Mouse (Mus musculus) hindbrain, embryonic 15.5 days (tissue): ENCODE results near the gene Gm12258. TPM values are rescaled to one million over a fixed set of nuclear protein-coding genes. Genes with fewer than 3 reads are reported as not detected.
A peak's percentile ranks its signal among the peaks of the same experiment; 100 is the strongest.

Experiments
- ATAC-seq: fragments of 200-750 bp; cut with Nextera tagmentation; 2 replicates; pipeline ENCODE4 v1.8.0; 2017; ENCODE audit warnings: low read depth, moderate number of reproducible peaks, moderate TSS enrichment; ENCODE audit not compliant: low FRiP score
- H3K27ac ChIP-seq: fragments of 300-500 bp; sonication (generic); replicated peaks from 2 replicates; pipeline ENCODE4 v1.5.1; 2015; ENCODE audit warnings: mild to moderate bottlenecking, inconsistent platforms
- H3K27me3 ChIP-seq: fragments of 300-500 bp; sonication (generic); 2 replicates; pipeline ENCODE4 v1.6.1; 2015; ENCODE audit warnings: control low read depth, inconsistent platforms
- H3K36me3 ChIP-seq: fragments of 300-500 bp; sonication (generic); 2 replicates; pipeline ENCODE4 v1.6.1; 2015; ENCODE audit warnings: control low read depth, inconsistent platforms
- H3K4me1 ChIP-seq: fragments of 300-500 bp; sonication (generic); replicated peaks from 2 replicates; pipeline ENCODE4 v1.6.1; 2015; ENCODE audit warnings: control low read depth, inconsistent platforms
- H3K4me2 ChIP-seq: fragments of 300-500 bp; sonication (generic); 2 replicates; pipeline ENCODE4 v1.6.1; 2015; ENCODE audit warnings: moderate library complexity, mild to moderate bottlenecking, inconsistent platforms
- H3K4me3 ChIP-seq: fragments of 300-500 bp; sonication (generic); 2 replicates; pipeline ENCODE4 v1.5.1; 2015; ENCODE audit warnings: mild to moderate bottlenecking, inconsistent platforms
- H3K9ac ChIP-seq: fragments of 300-500 bp; sonication (generic); 2 replicates; pipeline ENCODE4 v1.6.1; 2015; ENCODE audit warnings: inconsistent platforms
- H3K9me3 ChIP-seq: fragments of 300-500 bp; sonication (generic); 2 replicates; pipeline ENCODE4 v1.6.1; 2016; ENCODE audit warnings: control low read depth, inconsistent platforms
- WGBS: fragments of 180-500 bp; shearing (Covaris S2); methylation state at CpG from one replicate; pipeline ENCODE4 v1.1.7; 2015; 5-methylcytosine and 5-hydroxymethylcytosine counted together
- polyA plus RNA-seq: library from polyadenylated mRNA; unstranded; fragments of >200 nt; fragmentation: Nextera tagmentation; extraction: Ambion mirVana; gene quantifications from 2 replicates; pipeline ENCODE4 v1.2.1, GENCODE M21; 2015

The Gm12258 gene
- polyA plus RNA-seq, 1 experiment from 2014 or later = 22.4 TPM

- Histone ChIP-seq H3K4me2 (peak overlapping the region; percentile 90), H3K36me3 (peaks cover 15% of the 10 kb centered on the region), H3K27ac (peak overlapping the region; percentile 87; the same call in 1 of the 2 replicates), H3K4me1 (peaks cover 21% of the 10 kb centered on the region), H3K27me3 (no peaks in the 10 kb centered on the region), H3K9me3 (no peaks in the 10 kb centered on the region), H3K9ac (no peak overlapping the region), H3K4me3 (peak overlapping the region; percentile 73)
- peak; percentile 35; the same call in 1 of the 2 replicates for ATAC-seq
- 3% methylated on average over 8 of the region's 8 CpGs for WGBS
Measured at GRCm38 (mm10) chr11:58904410-58904718, 57.4 kb downstream of the Gm12258 start.

GRCm38 (mm10) chr11:58904838-58905237 is 57.9 kb downstream of the Gm12258 start:
- Histone ChIP-seq H3K27ac (no peak overlapping the region), H3K27me3 (no peaks in the 10 kb centered on the region), H3K4me3 (0 out of 2 replicates have a peak overlapping the region, but pooled peaks have one; percentile 73), H3K4me2 (peak overlapping the region; percentile 90; the same call in 1 of the 2 replicates), H3K36me3 (peaks cover 12% of the 10 kb centered on the region), H3K9me3 (no peaks in the 10 kb centered on the region), H3K4me1 (peaks cover 21% of the 10 kb centered on the region), H3K9ac (no peak overlapping the region)
- ATAC-seq = no peak
- WGBS = 47% methylated on average over 6 of the region's 6 CpGs

Other genes with a start within 250 kb of the Gm12258 start
- not detected in 2 replicates for gene 2210407C18Rik, start 231.1 kb upstream of the Gm12258 start, polyA plus RNA-seq
- not detected in 2 replicates for gene Olfr323, start 216.7 kb upstream of the Gm12258 start, polyA plus RNA-seq
- gene Trim58, start 206.7 kb upstream of the Gm12258 start, polyA plus RNA-seq = 0.10 TPM in 1 of 2 replicates, not detected in the other
- not detected in 2 replicates for gene Olfr322, start 188.4 kb upstream of the Gm12258 start, polyA plus RNA-seq
- gene Olfr320, start 166.1 kb upstream of the Gm12258 start, polyA plus RNA-seq = not detected in 2 replicates
- gene Olfr319, start 148.0 kb upstream of the Gm12258 start, polyA plus RNA-seq = not detected in 2 replicates
- not detected in 2 replicates for gene Olfr318, start 123.1 kb upstream of the Gm12258 start, polyA plus RNA-seq
- gene Olfr317, start 107.9 kb upstream of the Gm12258 start, polyA plus RNA-seq = 0.16 and 0.44 TPM in 2 replicates
- gene Olfr316, start 94.4 kb upstream of the Gm12258 start, polyA plus RNA-seq = 0.05 TPM in 1 of 2 replicates, not detected in the other
- gene Olfr315, start 74.0 kb upstream of the Gm12258 start, polyA plus RNA-seq = not detected in 2 replicates
- not detected in 2 replicates for gene Olfr314, start 64.2 kb upstream of the Gm12258 start, polyA plus RNA-seq
- 9.9 and 10.7 TPM in 2 replicates for gene Fam183b, start 45.2 kb upstream of the Gm12258 start, polyA plus RNA-seq
- gene Olfr313, start 32.2 kb upstream of the Gm12258 start, polyA plus RNA-seq = not detected in 2 replicates
- gene Olfr312, start 17.9 kb upstream of the Gm12258 start, polyA plus RNA-seq = not detected in 2 replicates
- not detected in 2 replicates for gene Olfr311, start 7.9 kb upstream of the Gm12258 start, polyA plus RNA-seq
- gene 2810021J22Rik, start 20.1 kb downstream of the Gm12258 start, polyA plus RNA-seq = 10.0 and 11.8 TPM in 2 replicates
- gene Zfp39, start 57.1 kb downstream of the Gm12258 start, polyA plus RNA-seq = 6.1 and 6.9 TPM in 2 replicates
- gene Btnl10, start 70.8 kb downstream of the Gm12258 start, polyA plus RNA-seq = not detected in 2 replicates
- gene Rnf187, start 91.8 kb downstream of the Gm12258 start, polyA plus RNA-seq = 603 and 674 TPM in 2 replicates
- 230 and 238 TPM in 2 replicates for gene Hist3h2ba, start 101.8 kb downstream of the Gm12258 start, polyA plus RNA-seq
- 96.0 and 96.7 TPM in 2 replicates for gene Hist3h2a, start 107.5 kb downstream of the Gm12258 start, polyA plus RNA-seq
- 1.4 TPM in 2 replicates for gene Trim17, start 107.5 kb downstream of the Gm12258 start, polyA plus RNA-seq
- 19.3 and 20.7 TPM in 2 replicates for gene Trim11, start 130.9 kb downstream of the Gm12258 start, polyA plus RNA-seq